Mouse (Mus musculus) right cerebral cortex, postnatal 36 days (tissue): ENCODE results near the gene Kcnh8.

ENCODE experiments used
- DNase-seq, 2 experiments: peaks; one replicate each; pipeline ENCODE4 v3.0.0; 2022; ENCODE audit warnings: low spot score in 2 of 2, mixed read lengths in 1 of 2

Gene Kcnh8

GRCm38 (mm10) chr17:52602093-52602780, at the start of gene Kcnh8:
Gene Kcnh8, plus strand, starts transcription at chr17:52602709.
- DNase-seq, result peak; percentile 2

GRCm38 (mm10) chr17:52559961-52560720, 42.4 kb upstream of the Kcnh8 start:
- DNase-seq, result peak; percentile 20 to 28

DNA sequence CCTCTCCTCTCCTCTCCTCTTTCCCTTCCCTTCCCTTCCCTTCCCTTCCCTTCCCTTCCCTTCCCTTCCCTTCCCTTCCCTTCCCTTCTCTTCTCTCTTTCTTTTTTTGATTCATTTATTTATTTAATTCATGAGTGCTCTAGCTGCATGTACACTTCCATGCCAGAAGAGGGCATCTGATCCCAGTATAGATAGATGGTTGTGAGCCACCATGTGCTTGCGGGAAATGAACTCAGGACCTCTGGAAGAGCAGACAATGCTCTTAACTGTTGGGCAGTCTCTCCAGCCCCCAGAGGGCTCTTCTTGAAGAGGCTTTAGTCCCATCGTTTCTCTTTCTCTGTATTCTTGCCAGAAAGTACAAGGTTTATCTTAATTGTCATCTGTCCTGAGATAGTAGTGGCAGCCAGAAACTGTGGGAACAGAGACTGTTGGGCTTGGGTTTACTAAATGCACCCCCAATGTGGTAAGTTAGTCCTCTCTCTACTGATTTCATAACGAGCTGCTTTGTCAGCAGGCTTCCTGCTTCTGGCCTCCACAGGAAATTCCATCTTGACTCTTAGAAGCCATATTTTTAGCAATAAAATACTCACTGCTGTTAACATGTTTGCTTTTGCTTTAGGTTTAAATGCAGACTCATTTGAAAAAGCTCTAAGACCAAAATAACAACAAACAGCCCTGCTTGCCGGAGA, 36.9 kb upstream of the Kcnh8 start:
- no peak for DNase-seq

DNA sequence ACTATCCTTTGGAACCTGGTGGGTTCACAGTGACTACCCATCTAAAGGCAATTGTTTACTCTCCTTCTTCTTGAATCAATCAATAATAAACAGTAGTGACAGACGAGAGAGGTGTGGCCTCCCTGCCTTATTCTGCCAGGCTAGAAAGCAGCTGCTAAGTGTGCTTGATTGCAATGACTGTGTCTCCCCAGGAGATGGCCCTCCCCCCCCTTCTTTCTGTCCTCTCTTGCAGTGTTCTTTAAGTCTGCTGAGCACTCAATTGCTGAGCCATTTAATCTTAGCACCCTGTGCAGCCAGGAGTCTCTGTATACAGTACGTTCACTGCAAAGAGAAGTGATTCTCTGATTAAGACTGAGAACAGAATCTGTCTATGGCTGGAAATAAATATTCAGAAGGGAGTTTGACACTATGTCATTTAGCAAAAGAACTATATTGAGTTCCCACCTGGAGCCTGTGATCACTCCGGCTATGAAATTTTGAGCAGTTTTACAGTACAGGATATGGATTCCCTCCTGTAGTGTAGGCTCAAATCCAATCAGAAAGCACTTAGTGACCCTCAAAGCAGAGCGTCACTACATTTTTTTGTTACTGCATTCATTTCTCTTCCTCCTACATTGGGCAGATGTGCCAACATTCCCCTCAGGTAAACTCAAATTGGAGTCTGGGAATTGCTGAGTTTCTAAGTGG, 32.8 kb upstream of the Kcnh8 start:
- DNase-seq, result no peak

- DNase-seq, result no peak
Observed at GRCm38 (mm10) chr17:52572229-52572628, 30.3 kb upstream of the Kcnh8 start.

GRCm38 (mm10) chr17:52591503-52592194, 10.9 kb upstream of the Kcnh8 start:
- no peak for DNase-seq

DNA sequence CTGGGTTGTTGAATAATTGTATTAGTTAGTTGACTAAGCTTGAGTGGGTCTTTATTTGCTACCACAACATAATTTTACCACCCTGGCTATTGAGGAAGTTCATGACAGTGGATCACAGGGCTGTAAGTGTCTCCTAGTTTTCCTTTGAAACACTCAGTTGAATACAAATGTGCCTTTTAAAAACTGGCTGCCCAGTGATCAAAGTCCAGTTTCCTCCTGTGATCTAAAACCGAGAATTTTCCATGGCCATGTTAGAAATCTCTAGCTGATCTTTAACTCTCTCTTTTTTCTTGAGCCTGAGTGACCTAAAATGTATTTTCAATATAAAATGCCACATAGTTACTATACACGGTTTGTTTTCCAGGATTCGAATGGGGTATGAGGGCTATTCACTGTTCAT, 3.4 kb upstream of the Kcnh8 start:
- DNase-seq, result no peak

- DNase-seq, result peak; percentile 61 to 74
Observed at GRCm38 (mm10) chr17:52600882-52601371, 1.6 kb upstream of the Kcnh8 start.

GRCm38 (mm10) chr17:52602781-52603170, 267 bp downstream of the Kcnh8 start:
- DNase-seq, result no peak

GRCm38 (mm10) chr17:52603411-52603810, 902 bp downstream of the Kcnh8 start:
- DNase-seq, result no peak

DNA sequence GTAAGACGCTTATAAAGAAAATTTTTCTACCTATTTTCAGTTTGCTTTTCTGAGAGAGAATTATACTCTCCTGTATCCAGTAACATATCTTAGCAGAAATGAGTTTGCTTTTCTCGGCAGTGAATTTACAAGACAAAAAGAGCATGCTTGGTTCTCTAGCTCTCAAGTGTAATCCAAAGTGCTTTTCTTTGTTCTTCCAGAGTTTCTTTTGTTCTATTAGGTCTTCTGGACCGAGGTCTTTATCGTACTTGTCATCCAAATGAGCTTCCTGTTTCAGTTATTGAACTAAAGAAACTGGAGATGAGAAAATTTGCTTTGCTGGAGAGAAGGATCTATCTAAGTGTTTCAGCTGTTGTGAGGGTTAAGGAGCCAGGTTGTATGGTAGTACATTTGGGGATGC, 8.9 kb downstream of the Kcnh8 start:
- DNase-seq, result no peak

- DNase-seq, result no peak
Observed at GRCm38 (mm10) chr17:52649186-52649585, 46.7 kb downstream of the Kcnh8 start.

- DNase-seq, result no peak
Observed at GRCm38 (mm10) chr17:52691988-52692387, 89.5 kb downstream of the Kcnh8 start.

- no peak for DNase-seq
Observed at GRCm38 (mm10) chr17:52701944-52702343, 99.4 kb downstream of the Kcnh8 start.

GRCm38 (mm10) chr17:52712319-52712718, 109.8 kb downstream of the Kcnh8 start:
- DNase-seq, result no peak

DNA sequence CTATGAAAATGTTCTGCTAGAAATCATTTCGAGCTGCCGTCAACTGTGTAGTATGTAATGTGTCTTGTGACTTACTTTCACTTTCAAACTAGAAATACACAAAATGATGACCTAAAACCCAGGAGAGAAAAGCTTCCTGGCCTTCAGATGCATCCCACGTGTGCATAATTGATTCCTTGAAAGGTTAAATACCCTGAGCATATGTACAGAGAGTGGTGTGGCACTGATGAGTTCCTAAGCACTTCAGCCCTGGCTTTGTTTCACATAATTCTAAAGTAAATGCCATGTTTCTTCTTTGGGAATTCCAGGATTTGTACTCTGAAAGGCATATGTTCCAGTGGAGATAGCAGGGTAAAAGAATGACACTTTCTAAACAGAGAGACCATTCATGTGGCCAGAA, 119.7 kb downstream of the Kcnh8 start:
- DNase-seq, result no peak

DNA sequence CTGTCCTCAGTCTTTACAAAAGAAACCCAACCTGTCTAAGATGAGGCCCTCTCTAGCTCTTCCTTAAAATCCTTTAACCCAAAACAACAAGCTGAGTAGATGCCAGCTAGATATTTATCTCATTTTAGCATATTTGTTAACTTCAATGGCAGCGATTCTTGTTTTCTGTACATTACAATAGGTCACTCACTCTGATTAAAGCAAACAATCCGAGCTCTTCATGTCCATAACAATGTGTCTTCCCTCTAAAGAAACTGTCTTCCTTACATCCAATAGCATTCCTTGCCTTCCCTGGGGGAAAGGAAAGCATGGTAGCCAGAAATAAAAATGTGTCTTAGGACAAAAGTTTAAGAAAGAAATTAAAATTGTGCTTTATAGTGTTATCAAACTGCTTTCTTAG, 126.3 kb downstream of the Kcnh8 start:
- no peak for DNase-seq

- DNase-seq, result no peak
Observed at GRCm38 (mm10) chr17:52738436-52738835, 135.9 kb downstream of the Kcnh8 start.

GRCm38 (mm10) chr17:52788151-52788550, 185.6 kb downstream of the Kcnh8 start:
- DNase-seq, result no peak

GRCm38 (mm10) chr17:52804463-52804862, 202.0 kb downstream of the Kcnh8 start:
- DNase-seq, result no peak

- no peak for DNase-seq
Observed at GRCm38 (mm10) chr17:52810773-52811172, 208.3 kb downstream of the Kcnh8 start.
